Mouse (Mus musculus) layer of hippocampus, postnatal 36 days (tissue): Measurements from ENCODE around the gene Aff3. TPM values are rescaled to one million over a fixed set of nuclear protein-coding genes. Genes with fewer than 3 reads are reported as not detected.

Source experiments
- DNase-seq, 2 experiments: peaks; one replicate each; pipeline ENCODE4 v3.0.0; 2022
- total RNA-seq, 2 experiments: library from RNA; stranded (reverse); gene quantifications; 2 replicates each; pipeline ENCODE4 v1.2.3; 2021

Gene Aff3
- total RNA-seq, result 100 to 1,000 TPM in 1 of 2 experiments, 10 to 100 TPM in 1; 99.4 to 119 TPM

DNA sequence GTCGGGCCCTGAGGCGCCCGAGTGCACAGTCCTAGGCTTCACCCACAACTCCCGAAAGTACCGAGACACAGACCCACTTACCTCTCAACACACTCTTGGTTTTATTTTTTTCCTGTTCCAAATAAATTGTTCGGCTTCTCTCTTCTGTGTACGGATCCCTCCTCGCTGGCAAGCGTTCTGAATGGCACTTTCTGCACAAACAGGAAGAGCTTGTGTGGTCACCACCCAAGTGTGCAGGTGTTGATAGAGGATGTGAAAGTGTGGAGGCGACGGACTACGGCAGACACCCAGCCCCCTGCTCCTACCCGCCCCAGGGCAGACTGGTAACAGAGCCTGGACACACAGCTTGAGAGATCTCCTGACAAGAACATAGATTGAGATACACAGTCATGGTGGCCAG is at the start of gene Aff3:
Gene Aff3 (minus strand): TSS at position 179 of the 400 bp plus-strand sequence.
- DNase-seq, result no peak

DNA sequence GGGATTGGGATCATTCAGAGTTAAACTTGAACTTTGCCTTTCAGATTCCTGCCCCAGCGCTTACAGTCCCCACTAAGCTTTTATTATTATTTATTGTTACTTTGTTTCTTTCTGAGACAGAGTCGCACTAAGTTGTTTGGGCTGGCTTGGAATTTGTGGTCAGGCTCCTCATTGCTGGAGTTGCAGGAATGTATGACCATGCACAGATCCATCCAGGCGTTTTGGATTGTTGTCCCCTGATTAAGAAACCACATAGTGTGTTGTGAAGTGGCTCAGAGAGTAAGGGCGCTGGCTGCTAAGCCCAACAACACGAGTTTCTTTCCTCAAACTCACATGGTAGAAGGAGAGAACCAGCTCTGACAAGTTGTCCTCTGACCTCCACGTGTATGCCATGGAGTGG is 35.9 kb upstream of the Aff3 start:
- no peak for DNase-seq

DNA sequence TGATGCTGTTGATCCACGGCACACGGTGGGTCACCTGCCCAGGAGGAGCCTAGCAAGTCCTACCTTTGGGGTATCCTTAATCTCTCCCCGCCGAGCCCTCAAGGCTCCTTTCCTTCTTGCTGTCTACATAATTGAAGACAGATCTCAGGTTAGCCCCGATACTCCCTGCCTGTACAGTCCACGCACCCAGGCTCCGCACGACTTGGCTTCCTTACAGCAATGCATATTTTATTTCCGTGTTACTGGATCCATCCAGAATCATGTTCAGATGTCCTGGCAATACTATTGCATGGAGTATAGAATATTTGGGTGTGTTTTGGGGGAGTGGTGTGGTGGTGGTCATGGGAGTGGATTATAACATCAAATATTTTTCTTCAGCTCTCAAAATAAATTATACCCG is 34.5 kb upstream of the Aff3 start:
- no peak for DNase-seq

DNA sequence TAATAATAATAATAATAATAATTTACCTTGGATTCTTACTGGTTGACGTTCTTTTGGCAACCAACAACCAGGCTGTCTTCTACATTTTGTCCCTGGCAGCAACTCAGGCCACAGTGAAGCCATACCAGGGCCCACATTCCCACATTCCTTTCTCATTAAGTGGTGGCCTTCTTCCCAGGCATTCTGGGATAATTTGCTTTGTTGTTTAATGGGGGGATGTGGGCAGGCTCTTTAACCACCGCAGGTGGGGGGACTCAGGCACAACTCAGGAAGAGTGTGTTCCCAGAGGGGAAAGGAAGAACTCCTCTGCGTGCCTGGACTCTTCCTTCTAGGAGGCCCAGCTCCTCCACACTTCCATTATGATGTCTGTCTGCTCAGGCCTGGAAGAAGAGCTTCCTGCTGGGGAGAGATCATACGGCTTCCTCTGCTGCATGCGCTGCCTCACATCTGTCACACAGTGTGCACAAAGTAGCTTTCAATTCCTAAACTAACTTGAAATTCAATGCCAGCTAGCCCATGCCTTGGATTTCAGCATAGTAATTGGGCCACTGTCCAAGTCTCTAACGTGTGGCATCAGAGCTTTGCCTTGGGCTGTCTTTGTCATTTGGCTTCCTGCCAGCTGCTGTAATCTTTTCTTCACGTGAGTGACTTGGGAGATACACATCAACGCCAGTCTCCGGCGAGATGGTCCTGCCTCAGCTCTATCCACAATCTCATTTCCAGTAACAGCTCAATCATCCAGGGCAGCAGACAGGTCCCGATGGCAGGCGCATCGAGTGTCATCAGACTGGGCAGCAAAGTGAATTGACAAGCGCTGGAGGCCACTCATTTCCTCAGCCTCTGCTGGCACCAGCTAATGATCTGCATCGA is 31.3 kb upstream of the Aff3 start:
- no peak for DNase-seq

DNA sequence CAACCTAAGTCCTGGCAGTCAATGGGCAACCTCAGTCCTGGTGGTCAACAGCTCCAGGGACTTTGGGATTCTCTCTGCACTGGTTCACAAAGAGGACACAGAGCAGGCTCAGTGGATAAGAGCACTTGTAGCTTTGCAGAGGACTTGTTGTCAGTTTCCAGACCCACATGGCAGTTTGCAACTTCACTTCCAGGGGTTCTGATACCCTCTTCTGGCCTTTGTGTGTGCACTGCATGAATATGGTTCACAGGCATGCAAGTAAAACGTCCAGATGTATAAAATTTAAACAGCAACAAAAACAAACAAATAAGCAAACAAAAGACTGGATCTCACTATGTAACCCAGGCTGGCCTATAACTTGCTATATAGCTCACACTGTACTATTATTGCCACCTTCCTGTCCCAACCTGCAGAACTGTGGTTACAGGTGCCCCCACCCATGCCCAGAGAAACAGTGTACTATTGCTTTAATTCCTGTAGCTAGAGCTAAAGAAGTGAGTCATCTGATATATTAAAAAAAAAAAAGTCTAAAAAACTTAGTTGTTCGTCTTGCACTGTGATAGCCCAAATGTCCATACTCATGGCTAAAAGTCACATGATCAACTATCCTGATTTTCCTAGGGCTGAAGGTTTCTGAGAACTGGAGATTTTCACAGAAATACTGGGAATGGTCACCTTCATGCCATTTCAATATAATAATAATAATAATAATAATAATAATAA is 30.5 kb upstream of the Aff3 start:
- DNase-seq, result no peak

DNA sequence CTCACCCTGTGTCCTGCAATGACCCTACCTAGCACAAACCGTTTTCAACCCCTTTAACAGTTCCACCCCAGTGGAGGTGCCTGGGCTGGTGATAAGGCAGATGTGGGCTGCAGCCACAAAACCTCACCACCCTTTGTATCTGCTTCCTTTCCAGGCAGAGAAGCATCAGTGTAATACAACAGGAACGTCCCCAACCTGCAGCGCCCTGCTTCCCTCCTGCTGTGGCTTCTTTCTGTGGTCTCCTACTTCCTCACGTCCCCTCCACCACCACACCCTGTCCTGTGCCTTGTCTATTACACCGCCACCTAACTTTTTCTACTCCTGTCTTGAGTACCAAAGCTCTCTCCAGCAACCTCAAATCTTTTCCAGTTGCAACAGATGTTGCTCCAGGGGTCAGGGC is 29.4 kb upstream of the Aff3 start:
- no peak for DNase-seq

DNA sequence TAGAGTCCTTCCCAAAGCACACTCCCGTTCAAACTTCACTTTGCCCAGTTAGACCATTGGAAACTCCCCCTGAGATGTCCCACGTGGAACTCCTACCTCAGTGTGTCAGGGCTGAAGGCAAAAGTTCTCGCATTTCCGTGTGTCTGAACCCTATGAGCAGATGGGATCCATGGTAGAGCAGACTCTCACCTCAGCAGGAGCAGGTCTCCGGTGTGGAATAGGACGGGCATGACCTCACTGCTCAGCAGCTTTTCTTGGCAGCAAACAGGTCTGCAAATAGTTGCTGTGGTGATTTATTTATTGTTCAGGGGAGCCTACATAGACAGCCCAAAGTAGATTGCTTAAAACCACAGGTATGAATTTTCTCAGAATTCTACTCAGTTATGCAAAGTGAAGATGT is 25.7 kb upstream of the Aff3 start:
- no peak for DNase-seq

DNA sequence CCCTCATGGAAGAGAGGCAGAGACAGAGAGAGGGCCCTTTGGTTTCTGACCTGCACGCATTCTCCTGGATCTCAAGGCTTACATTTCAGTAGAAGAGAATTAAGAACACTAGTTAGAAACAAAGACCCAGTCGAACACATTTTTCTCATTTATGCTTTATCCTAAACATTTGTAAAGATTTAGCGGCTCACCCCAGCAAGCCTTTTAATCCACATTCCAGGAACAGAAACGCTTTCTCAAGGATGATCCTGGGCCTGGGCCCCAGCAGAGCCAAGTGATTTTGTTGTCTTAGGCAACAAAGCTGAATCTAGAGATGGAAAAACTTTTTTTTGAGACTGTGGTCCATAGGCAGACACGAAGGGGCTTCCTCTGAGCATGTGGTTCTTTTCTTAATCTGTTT is 23.5 kb upstream of the Aff3 start:
- no peak for DNase-seq

DNA sequence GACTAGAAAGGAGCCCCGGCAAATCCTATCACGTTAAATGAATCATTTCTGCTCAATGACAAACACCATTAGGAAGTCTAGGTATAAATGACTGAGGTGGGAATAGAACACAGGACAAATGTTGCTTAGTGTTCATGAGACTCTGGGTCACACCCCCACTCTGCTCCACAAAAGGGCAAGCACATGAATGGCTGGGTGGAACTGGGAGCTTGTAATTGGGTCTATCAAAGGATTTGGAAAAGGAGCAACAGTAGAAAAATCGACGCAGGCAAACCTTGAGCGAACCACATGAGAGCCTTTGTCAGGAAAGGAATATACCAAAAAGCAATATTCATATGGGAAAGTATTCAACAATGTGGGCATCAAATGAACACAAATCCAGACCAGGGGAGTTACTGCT is 21.0 kb upstream of the Aff3 start:
- DNase-seq, result no peak

DNA sequence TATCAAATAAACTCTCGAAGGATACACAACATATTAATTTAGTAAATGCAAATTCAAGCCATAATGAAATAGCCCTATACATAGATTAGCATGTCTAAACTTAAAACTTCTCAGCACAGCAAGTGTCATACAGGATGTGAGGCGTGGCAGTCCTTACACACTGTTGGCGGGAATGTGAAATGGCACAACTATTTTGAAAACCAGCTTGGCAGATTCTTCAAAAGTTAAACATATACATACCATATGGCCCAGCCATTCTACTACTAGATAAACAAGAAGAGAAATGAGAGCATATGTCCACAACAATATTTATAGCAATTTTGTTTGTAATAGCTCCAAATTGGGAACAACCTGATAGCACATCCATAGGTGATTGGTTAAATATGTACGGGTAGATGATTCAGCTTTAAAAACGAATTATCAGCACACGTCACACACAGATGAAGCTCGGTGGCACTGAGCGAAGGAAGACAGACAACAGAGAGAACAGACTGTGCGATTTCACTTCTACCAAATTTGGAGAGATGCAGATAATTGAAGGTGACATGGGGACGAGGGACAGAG is 18.5 kb upstream of the Aff3 start:
- DNase-seq, result no peak

DNA sequence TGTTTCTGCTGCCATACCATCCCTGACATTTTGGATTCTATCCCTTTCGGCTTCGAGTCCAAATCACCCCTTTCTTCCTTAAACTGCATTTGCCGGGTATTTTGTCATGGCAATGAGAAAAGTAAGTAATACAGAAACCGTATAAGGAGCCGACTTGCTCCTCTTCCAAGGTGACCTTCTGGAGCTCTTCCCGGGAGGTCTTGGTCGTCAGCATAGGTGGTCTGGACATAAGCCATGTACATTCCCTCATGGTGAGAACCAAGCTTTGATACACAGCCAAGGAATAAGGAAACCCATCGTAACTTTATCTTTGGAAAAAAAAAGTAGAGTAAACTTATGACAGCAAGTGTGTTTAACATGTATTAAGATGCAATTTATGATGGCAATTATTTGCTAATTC is 15.1 kb upstream of the Aff3 start:
- DNase-seq, result no peak

DNA sequence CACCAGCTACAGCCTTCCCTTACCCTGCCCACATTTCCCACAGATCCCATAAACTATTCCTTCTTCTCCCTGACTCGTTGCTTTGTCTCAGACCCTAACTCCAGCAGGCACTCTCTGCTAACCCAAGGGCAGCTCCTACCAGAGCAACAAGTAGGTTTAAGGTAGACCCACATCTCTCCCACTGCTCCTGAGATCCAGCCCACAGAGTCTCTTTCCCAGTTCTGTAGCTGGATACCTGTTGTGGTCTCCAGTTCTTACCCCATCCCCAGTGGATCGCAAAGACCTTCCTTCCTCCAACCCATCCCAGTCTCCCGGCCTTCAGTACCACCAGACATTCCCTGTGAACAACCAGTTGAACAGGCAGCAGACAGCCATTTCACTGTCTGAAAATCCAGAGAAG is 7.0 kb upstream of the Aff3 start:
- DNase-seq, result no peak

DNA sequence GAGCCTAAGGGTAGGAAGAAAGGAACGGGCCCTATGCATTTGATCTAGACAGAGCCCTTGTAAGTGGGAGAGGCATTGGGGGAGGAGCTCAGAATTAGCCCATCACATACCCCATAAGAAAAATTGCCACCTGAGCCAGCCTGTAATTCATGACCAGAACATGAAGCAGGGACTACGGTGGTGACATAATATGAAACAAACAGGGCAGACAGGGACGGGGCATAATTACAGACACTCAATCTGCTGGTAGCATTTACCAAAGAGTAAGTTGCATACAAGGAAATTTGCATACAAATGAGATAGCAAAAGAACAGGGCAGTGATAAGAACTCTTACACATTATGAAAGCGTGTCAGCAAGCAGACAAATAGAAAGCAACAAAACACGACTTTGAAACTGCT is 6.3 kb upstream of the Aff3 start:
- no peak for DNase-seq

DNA sequence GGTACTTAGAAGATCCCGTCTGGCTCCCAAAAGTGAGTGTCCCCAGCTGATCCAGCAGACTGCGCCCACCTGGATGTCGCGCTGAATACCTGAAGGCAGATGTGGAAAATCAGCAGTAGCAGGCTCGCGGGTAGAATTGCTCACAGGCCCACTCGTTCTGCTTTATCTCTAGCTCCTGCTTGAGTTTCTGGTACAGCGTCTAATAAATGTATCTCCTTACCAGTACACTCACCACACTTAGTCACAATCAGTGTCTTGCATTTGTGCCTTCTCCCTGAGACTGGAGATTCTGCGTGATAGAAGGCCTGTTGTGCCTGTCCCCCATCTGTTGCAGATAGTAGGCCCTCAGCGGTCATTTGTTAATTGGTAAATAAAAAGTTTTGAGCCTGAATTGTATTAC is 3.6 kb upstream of the Aff3 start:
- no peak for DNase-seq

DNA sequence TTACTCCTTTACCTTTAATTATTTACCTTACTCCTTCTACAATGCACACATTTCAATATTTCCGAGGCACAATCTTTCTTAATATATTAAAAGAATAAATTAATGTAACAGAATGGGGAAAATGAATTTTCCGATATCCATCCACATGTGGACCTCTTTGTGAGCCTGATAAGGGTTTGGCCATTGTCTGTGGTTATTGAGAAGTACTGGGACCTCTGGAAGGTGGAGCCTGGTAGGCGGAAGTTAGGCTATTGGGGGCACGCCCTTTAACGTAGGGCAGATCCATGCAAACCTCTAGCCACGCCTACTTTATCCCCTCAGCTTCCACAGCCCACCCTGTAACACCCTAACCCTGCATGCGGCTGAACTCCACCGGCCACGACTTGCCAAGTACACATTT is 3.1 kb upstream of the Aff3 start:
- DNase-seq, result no peak

DNA sequence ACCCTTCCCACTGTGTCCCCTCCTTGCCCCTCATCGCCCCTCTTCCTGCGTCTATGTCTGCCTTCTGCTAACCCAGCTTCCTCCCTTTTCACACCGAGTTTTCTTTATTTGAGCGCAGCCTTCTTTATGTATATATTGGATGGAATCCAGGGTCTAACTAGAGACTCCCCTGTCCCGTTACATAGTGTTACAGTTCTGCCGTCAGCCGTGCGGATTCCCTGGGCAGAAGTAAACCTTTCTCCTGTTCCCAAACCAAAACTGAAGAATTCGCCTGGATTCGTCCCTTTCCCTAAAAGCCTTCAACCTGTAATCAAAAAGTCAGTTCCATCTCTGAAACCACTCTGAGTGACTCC is 2.0 kb upstream of the Aff3 start:
- no peak for DNase-seq

DNA sequence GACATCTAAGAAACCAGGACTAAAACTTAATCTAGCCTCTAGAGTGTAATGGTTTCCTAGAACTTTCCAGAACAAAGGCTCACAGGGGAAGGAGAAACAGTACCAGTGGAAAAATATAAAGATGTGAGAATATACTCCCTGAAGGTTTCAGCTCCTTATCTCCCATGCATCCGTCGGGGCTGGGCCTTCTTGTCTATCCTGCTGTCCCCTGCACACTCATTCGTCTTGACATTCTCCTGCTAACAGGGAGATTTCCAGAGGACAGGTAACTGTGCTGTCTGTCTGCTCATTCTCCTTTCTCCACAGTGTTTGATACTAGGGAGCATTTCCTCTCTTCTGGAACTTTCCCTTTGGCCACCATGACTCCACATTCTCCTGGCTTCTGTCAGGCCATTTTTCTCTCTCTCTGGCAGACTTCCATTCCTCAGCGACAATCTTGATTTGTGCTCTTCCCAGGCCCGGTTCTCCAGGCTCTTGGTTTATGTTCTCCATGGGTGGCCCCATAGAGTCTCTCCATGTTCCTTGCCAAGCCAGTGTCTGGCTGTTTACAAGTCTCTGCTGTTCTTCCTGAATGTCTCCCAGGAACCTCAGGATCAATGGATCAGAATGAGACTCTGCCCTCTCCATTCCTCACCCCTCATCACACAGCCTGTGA is 1.5 kb upstream of the Aff3 start:
- DNase-seq, result no peak

DNA sequence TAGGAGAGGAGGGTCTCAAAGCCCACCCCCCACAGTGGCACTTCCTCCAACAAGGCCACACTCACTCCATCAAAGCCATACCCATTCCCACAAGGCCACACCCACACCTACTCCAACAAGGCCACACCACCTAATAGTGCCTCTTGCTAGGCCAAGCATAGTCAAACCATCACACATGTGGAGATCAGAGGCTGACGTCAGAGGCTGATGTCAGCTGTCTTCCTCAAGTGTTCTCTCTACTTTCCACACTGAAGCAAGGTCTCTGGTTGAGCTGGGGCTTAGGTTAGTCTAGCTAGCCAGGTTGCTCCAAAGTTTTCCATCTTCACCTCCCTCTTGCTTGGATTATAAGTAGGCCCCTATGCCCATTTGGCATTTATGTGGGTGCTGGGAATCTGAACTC is 856 bp upstream of the Aff3 start:
- no peak for DNase-seq

DNA sequence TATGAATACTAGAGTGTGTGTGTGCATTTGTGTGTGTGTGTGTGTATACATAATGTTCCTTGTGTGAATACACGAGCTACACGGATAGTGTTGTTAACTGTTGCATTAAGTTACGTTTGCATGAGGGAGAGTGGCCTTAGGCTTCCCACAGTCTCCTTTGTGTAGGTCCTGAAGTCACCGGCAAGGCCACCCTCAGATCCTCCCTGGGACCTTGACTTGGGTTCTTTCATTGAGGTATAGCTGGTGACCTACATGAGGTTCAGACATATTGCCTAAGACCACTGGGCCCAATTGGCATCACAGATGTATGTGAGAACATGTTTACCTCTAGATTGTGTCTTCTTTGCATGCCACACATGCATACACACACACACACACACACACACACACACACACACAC is 494 bp downstream of the Aff3 start:
- no peak for DNase-seq

DNA sequence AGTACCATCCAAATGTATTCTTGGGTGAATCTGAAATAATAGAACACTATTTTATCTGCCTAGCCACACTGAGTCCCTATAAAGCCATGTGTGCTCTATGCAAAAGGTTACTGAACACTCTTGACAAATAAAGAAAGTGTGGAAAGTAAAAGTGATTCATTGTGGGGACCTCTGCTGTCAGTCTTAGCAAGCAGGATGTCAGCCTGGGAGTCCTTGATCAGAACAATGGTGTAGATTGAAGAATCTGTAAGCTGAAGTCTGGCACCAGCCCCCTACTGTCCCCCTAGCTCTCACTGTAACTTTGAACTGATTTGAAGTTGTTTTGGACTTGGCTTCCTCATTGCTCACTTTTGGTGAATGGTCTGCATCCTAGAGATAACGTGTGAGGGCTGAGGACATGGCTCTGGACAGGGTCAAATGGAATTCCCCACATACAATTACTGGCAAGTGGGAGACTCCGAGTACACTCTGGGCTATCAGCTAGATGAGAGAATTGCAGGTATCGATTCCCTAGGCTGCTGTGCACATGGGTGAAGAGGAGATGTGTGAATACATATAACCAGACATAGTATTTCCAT is 2.0 kb downstream of the Aff3 start:
- DNase-seq, result no peak

DNA sequence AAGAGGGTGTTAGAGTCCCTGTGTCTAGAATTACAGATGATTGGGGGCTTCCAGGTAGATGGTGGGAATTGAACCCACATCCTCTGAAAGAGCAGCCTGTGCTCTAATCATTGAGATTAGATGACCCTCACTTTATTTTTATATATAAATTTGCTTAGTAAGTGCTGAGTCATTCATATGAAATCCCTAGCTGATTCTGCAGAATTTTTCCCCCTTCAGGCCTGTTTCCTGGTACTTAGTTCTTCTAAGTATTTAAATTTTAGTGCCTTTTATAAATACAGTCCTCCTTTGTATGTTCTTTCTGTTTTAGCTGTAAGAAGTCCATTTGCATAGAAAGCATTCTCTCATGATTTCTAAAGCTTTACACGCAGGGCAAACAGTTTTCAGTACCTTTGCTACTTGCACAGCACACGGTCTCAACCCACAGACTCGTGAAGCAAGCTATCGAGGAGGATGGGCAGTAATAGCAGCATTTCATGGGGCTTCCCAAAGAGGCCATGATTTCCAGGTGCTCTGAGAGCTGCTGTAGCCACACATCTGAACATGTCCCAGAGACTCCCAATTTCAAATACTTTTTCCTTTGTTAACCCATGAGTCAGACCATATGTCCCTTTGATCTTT is 5.7 kb downstream of the Aff3 start:
- no peak for DNase-seq

DNA sequence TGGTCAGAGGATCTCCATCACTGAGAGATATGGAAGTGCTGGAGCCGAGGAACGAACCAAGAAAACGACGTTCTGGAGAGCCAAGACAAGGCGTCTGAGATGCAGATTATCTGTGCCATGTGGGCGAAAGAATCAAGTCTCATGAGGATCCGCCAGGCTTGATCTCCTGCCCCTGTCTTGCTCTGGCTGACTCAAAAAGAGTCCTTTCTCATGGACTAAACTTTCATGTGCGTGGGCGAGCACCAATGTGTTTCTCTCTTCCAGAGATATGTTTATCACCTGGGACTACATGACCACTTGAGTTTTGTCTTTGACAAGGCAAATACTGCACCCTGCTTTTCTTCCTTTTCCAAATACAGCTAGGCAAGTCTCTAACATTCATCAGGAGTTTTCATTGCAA is 6.4 kb downstream of the Aff3 start:
- DNase-seq, result no peak

DNA sequence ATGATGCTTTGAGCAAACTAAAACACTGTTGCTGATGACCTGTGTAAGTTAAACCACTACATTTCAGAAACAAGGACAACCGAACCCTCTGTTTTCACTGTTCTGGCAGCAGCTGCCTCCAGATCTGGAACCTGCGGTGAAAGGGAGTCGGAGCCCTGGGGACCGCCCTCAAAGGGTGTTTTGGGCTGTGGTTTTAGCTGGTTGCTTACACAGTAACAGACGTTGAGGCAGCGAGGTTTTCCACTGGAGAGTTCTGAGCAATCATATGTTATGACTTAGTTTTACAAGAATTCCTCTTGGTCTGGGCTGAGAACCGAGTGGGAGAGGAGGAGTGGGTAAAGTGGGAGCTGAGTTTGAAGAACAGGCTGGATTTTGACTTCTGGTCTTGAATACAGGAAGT is 7.1 kb downstream of the Aff3 start:
- no peak for DNase-seq
